Mouse (Mus musculus) stomach, embryonic 14.5 days (tissue): ENCODE results near the gene Pnp. TPM values are rescaled to one million over a fixed set of nuclear protein-coding genes. Genes with fewer than 3 reads are reported as not detected.
A peak's percentile ranks its signal among the peaks of the same experiment; 100 is the strongest.
"Not testable (repeated sequence)": the region's sequence is repeated elsewhere in the genome, so short reads cannot be mapped to it uniquely, and the experiment has no call there.

ENCODE experiments used
- ATAC-seq: fragments of 200-750 bp; cut with Nextera tagmentation; 2 replicates; pipeline ENCODE4 v1.8.0; 2017; ENCODE audit warnings: low read depth, moderate TSS enrichment; ENCODE audit not compliant: insufficient number of reproducible peaks, insufficient read depth, low FRiP score
- H3K27ac ChIP-seq: fragments of 300-500 bp; sonication (generic); 2 replicates; pipeline ENCODE4 v1.5.1; 2014; ENCODE audit warnings: mild to moderate bottlenecking, low read length, moderate library complexity, mixed read lengths
- H3K27me3 ChIP-seq: fragments of 300-500 bp; sonication (generic); 2 replicates; pipeline ENCODE4 v1.6.1; 2014; ENCODE audit warnings: low read length, control low read depth, mixed read lengths; ENCODE audit not compliant: control insufficient read depth, insufficient read depth
- H3K36me3 ChIP-seq: fragments of 300-500 bp; sonication (generic); 2 replicates; pipeline ENCODE4 v1.6.1; 2014; ENCODE audit warnings: mild to moderate bottlenecking, control low read depth, low read length, moderate library complexity, mixed read lengths; ENCODE audit not compliant: control insufficient read depth, insufficient read depth
- H3K4me1 ChIP-seq: fragments of 300-500 bp; sonication (generic); 2 replicates; pipeline ENCODE4 v1.6.1; 2014; ENCODE audit warnings: low read length, control low read depth, mixed read lengths; ENCODE audit not compliant: control insufficient read depth, insufficient read depth
- H3K4me2 ChIP-seq: fragments of 300-500 bp; sonication (generic); replicated peaks from 2 replicates; pipeline ENCODE4 v1.6.1; 2014; ENCODE audit warnings: low read depth, low read length, control low read depth
- H3K4me3 ChIP-seq: fragments of 300-500 bp; sonication (generic); 2 replicates; pipeline ENCODE4 v1.5.1; 2014; ENCODE audit warnings: low read depth, low read length, control low read depth
- H3K9ac ChIP-seq: fragments of 300-500 bp; sonication (generic); replicated peaks from 2 replicates; pipeline ENCODE4 v1.6.1; 2014; ENCODE audit warnings: low read depth, mild to moderate bottlenecking, control low read depth, low read length, moderate library complexity, mixed read lengths
- H3K9me3 ChIP-seq: fragments of 300-500 bp; sonication (generic); 2 replicates; pipeline ENCODE4 v1.6.1; 2016; ENCODE audit warnings: low read depth, low read length, control low read depth; ENCODE audit not compliant: control insufficient read depth
- WGBS: fragments of 180-500 bp; shearing (Covaris S2); extraction: QIAGEN DNeasy Blood & Tissue Kit; methylation state at CpG from one replicate; pipeline ENCODE4 v1.1.7; 2014; 5-methylcytosine and 5-hydroxymethylcytosine counted together
- polyA plus RNA-seq: library from polyadenylated mRNA; unstranded; fragments of >200 nt; fragmentation: Nextera tagmentation; extraction: Ambion mirVana; gene quantifications from 2 replicates; pipeline ENCODE4 v1.2.1, GENCODE M21; 2014

Gene Pnp
- polyA plus RNA-seq, 1 experiment from 2014 or later = 59.5 TPM

DNA sequence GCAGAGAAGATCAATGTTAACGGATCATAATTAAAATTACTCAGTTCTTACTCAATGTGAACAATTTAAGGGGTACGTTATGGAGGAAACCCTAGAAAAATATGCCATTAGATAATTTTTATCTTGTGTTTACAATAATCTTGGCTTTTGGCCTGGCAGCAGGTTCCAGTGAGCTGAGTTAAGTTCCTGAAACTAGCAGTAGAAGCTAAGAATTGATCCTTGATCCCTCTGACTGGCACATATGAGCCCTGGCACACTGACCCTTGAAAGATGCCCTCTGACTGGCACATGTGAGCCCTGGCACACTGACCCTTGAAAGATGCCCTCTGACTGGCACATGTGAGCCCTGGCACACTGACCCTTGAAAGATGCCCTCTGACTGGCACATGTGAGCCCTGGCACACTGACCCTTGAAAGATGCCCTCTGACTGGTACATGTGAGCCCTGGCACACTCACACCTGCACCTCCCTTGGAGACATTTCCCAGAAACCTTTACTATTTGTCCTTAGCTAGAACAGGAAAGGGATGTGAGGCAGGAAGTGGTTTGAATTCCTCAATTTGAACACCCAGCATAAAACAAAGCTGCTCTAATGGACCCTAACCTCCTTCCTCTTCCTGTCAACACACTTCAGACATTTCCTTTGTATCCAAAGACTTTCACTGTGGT, 67.3 kb downstream of the Pnp start:
- Histone ChIP-seq H3K9me3 (no peaks in the 10 kb centered on the region), H3K4me3 (no peak overlapping the region), H3K4me1 (no peaks in the 10 kb centered on the region), H3K9ac (no peak overlapping the region), H3K27ac (no peak overlapping the region), H3K27me3 (no peaks in the 10 kb centered on the region), H3K36me3 (no peaks in the 10 kb centered on the region), H3K4me2 (no peak overlapping the region)
- no peak for ATAC-seq
- WGBS = 68% methylated on average over 2 of the region's 2 CpGs

DNA sequence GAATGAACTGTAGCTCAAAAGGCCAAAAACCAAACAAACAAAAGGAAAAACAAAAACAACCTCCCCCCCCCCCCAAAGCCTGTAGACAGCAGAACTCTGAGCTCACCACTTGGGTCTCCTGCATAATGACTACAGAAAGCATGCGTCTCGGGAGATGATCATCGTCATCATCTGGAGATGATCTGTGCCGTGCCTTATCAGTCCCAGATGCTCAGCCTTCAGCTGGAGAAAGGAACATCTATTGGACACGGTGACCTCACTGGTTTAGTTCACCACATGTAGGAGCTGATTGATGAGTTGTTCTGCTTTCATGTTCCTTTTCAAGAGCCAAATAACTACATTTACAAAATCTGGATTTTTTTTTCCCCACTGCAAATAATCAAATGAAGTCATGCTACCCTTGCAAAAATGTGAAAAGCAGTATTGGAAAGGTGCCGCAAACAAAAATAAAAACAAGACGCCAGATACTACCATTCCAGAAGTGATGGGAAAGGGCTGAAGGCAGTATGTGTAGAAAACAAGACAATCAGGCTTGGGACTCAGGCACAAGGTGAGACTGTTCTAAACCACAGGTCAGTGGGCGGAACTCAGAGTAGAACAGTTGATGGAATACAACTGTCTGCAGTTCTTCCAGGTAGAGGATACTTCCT, 76.4 kb downstream of the Pnp start, which contains the start of gene Rnase10:
Gene Rnase10, plus strand, starts transcription at position 600 of the 650 bp plus-strand sequence.
- Histone ChIP-seq H3K4me2 (no peak within 1 kb of the TSS), H3K4me3 (no peak within 1 kb of the TSS), H3K36me3 (no peaks in the 10 kb centered on the region), H3K9me3 (no peaks in the 10 kb centered on the region), H3K27me3 (no peaks in the 10 kb centered on the region), H3K4me1 (no peaks in the 10 kb centered on the region), H3K27ac (peak within 1 kb of the TSS; percentile 77), H3K9ac (no peak within 1 kb of the TSS)
- no peak for ATAC-seq
- 82% methylated on average over 8 of the region's 8 CpGs for WGBS

DNA sequence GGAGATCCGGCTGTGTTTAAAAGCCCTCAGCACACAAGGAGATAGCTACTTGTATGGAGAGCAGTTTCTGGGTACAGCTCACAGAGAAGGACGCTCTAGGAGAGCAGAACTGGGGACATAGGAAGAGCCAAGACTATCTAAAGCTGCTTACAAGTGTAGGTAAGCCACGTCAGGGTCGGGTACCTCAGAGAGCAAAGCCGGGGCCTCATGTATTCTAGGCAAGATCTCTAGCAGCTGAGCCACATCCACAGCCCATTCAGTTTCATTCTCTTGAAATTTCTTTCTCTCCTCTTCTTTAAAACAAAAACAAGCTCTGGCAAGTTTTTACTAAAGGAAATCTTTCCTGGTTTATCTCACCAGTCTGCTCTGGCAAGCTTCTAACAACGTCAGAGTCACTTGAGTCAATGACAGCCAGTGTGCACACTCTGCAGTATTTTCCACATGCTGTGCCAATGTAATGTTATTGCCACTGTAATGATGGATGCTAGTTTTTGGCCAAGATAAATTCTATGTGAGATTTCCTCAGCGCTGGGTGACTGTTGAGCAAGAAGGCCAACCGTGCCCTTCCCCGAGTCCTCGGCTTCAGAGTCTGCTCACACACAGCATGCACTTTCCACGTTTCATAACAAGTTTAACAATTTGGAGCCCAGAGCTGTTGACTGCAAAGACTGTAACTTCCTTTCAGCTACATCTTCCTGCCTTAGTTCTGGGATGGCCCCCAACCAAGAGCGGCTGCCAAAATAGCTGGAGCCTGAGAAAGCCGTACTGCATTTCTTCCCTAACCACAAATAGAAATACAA, 77.2 kb downstream of the Pnp start:
- Histone ChIP-seq H3K4me1 (no peaks in the 10 kb centered on the region), H3K36me3 (no peaks in the 10 kb centered on the region), H3K27ac (peak overlapping the region; percentile 77), H3K4me2 (no peak overlapping the region), H3K9ac (no peak overlapping the region), H3K9me3 (no peaks in the 10 kb centered on the region), H3K4me3 (no peak overlapping the region), H3K27me3 (no peaks in the 10 kb centered on the region)
- ATAC-seq = peak; percentile 80; the same call in 1 of the 2 replicates
- 48% methylated on average over 13 of the region's 13 CpGs for WGBS

DNA sequence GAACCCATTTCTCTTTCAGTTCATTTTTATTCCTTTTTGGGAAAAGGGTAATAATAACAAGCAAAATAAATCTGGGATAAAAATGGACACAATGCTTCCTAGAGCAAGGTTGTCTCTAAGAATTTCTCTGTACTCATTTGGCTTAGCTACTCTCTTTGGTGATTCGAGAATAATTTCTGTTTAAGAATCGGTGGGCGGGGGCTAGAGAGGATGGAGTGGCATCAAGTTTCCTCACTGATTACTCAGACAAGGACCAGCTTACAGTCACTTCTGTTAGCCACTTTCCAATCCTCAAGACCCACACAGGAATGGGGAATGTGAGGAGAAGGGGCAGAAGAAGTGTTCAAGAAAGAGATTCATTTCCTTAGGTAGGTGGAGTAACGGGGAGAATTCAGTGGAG, 77.9 kb downstream of the Pnp start:
- no peak overlapping the region for H3K4me3 ChIP-seq
- H3K9me3 ChIP-seq = no peaks in the 10 kb centered on the region
- WGBS = 74% methylated on average over 4 of the region's 4 CpGs
- no peaks in the 10 kb centered on the region for H3K27me3 ChIP-seq
- peak overlapping the region; percentile 77; the same call in 1 of the 2 replicates for H3K27ac ChIP-seq
- no peak overlapping the region for H3K4me2 ChIP-seq
- no peak for ATAC-seq
- H3K4me1 ChIP-seq = no peaks in the 10 kb centered on the region
- H3K36me3 ChIP-seq = no peaks in the 10 kb centered on the region
- no peak overlapping the region for H3K9ac ChIP-seq

DNA sequence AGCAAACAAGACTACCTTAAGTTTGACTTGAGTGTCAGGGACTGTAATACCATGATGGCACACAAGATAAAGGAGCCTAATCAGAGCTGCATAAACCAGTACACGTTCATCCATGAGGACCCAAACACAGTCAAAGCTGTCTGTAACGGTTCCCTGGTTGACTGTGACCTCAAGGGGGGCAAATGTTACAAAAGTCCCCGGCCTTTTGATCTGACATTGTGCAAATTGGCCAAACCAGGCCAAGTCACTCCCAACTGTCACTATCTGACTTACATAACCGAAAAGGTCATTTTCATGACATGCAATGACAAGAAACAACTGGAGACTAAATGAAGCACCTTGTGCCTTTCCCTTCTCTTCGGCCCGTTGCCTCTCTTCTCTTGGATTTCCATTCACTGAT, 78.7 kb downstream of the Pnp start:
- H3K27ac ChIP-seq = peak overlapping the region; percentile 77; the same call in 1 of the 2 replicates
- no peak overlapping the region for H3K4me3 ChIP-seq

DNA sequence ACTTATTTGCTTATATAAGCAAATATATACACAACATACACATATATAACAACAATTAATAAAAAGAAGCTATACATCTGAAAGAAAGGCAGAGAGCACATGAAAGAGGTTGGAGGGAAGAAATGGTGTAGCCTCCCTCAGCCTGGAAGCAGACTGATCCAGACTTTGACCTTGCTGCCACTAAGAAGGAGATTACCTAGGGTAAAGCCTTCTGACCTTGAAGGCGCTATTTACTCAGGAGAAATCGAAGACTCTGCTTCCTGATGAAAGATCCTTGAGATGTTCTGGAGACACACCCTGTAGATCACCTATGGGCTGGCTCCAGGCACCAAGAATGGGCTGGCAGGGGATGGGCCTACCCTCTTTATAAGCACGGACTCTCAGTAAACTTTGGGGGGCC, 83.8 kb downstream of the Pnp start:
- ATAC-seq, H3K9me3 ChIP-seq, H3K4me3 ChIP-seq, H3K9ac ChIP-seq, H3K36me3 ChIP-seq, H3K27ac ChIP-seq, H3K4me2 ChIP-seq, H3K27me3 ChIP-seq, H3K4me1 ChIP-seq: not testable (repeated sequence)
- 80% methylated on average over 3 of the region's 3 CpGs for WGBS

More for the DNA sequence above, 78.7 kb downstream of the Pnp start:
- Histone ChIP-seq H3K9ac (no peak overlapping the region), H3K36me3 (no peaks in the 10 kb centered on the region), H3K4me1 (no peaks in the 10 kb centered on the region), H3K4me2 (no peak overlapping the region), H3K9me3 (no peaks in the 10 kb centered on the region), H3K27me3 (no peaks in the 10 kb centered on the region)
- ATAC-seq = no peak
- 82% methylated on average over 6 of the region's 6 CpGs for WGBS

Other genes starting within 250 kb of the Pnp start
- gene Olfr747, start 237.9 kb upstream of the Pnp start, polyA plus RNA-seq = not detected in 2 replicates
- not detected in 2 replicates for gene Olfr748, start 223.7 kb upstream of the Pnp start, polyA plus RNA-seq
- gene Olfr749, start 186.0 kb upstream of the Pnp start, polyA plus RNA-seq = not detected in 2 replicates
- gene Ttc5, start 145.6 kb upstream of the Pnp start, polyA plus RNA-seq = 77.3 and 79.6 TPM in 2 replicates
- gene Ccnb1ip1, start 123.3 kb upstream of the Pnp start, polyA plus RNA-seq = not detected in 2 replicates
- gene Parp2, start 123.2 kb upstream of the Pnp start, polyA plus RNA-seq = 71.8 and 76.2 TPM in 2 replicates
- gene Tep1, start 60.5 kb upstream of the Pnp start, polyA plus RNA-seq = 8.6 and 8.7 TPM in 2 replicates
- gene Klhl33, start 33.6 kb upstream of the Pnp start, polyA plus RNA-seq = 0.14 and 0.35 TPM in 2 replicates
- gene Osgep, start 6.2 kb upstream of the Pnp start, polyA plus RNA-seq = 149 and 169 TPM in 2 replicates
- 217 and 223 TPM in 2 replicates for gene Apex1, start 6.1 kb upstream of the Pnp start, polyA plus RNA-seq
- 41.0 and 50.2 TPM in 2 replicates for gene Pip4p1, start 226 bp upstream of the Pnp start, polyA plus RNA-seq
- not detected in 2 replicates for gene Gm49342, start 13.4 kb downstream of the Pnp start, polyA plus RNA-seq
- 0.31 TPM in 1 of 2 replicates, not detected in the other for gene Pnp2, start 24.9 kb downstream of the Pnp start, polyA plus RNA-seq
- 0.22 TPM in 1 of 2 replicates, not detected in the other for gene Rnase10, start 76.7 kb downstream of the Pnp start, polyA plus RNA-seq
- not detected in 2 replicates for gene Rnase9, start 110.8 kb downstream of the Pnp start, polyA plus RNA-seq
- gene Rnase11, start 119.1 kb downstream of the Pnp start, polyA plus RNA-seq = not detected in 2 replicates
- gene Rnase12, start 126.6 kb downstream of the Pnp start, polyA plus RNA-seq = 0.80 TPM in 1 of 2 replicates, not detected in the other
- gene Olfr750, start 143.4 kb downstream of the Pnp start, polyA plus RNA-seq = not detected in 2 replicates
- 60.3 and 72.3 TPM in 2 replicates for gene Rnase4, start 160.0 kb downstream of the Pnp start, polyA plus RNA-seq
- gene Ang, start 160.1 kb downstream of the Pnp start, polyA plus RNA-seq = 11.6 and 16.5 TPM in 2 replicates
- gene Eddm3b, start 183.3 kb downstream of the Pnp start, polyA plus RNA-seq = not detected in 2 replicates
- gene Rnase6, start 192.8 kb downstream of the Pnp start, polyA plus RNA-seq = 0.32 and 1.4 TPM in 2 replicates
- 0.87 and 1.5 TPM in 2 replicates for gene Rnase1, start 215.7 kb downstream of the Pnp start, polyA plus RNA-seq
- gene Rnase2b, start 231.2 kb downstream of the Pnp start, polyA plus RNA-seq = not detected in 2 replicates